In genomic region chr17:47805047-47805835, GRCm38 (mm10) we compare ENCODE assay signal across 15 mouse cellular contexts. TPM values are rescaled to one million over a fixed set of nuclear protein-coding genes. Genes with fewer than 3 reads are reported as not detected.
DNase-seq lines count a peak whose midpoint lies in the region; ATAC-seq and TF ChIP-seq lines count a peak whose summit lies in the region.
"Had no signal": no experiment of that assay in that cellular context is flagged by ENCODE, and none has a peak within 500 bp of the region (broad histone marks: within the 10 kb centered on the region; RNA-seq: fewer than 3 reads in every experiment).

No protein-coding gene starts in this region.

- no peak for TF ChIP-seq EP300 in lung, postnatal 0 days (IDR thresholded peaks at IDR 0.05)

- H3K9me3 ChIP-seq in intestine, embryonic 15.5 days = no peaks in the 10 kb centered on the region
- no peaks in the 10 kb centered on the region for H3K9me3 ChIP-seq in intestine, postnatal 0 days (ENCODE audit: control insufficient read depth)
- H3K9me3 ChIP-seq in lung, postnatal 0 days (ENCODE audit: low read length) = no peaks in the 10 kb centered on the region
- H3K9me3 ChIP-seq in embryonic facial prominence, embryonic 13.5 days = no peaks in the 10 kb centered on the region
- H3K9me3 ChIP-seq: heart, embryonic 15.5 days; hindbrain, embryonic 13.5 days; limb, embryonic 12.5 days had no signal

- TF ChIP-seq CTCF in intestine, postnatal 0 days (IDR thresholded peaks at IDR 0.05; ENCODE audit: low read depth) = no peak
- no peak for TF ChIP-seq CTCF in lung, postnatal 0 days (IDR thresholded peaks at IDR 0.05)

- H3K4me2 ChIP-seq in intestine, embryonic 15.5 days (replicated peaks) = no peak overlapping the region
- H3K4me2 ChIP-seq in intestine, postnatal 0 days (replicated peaks; ENCODE audit: low read depth) = no peak overlapping the region
- no peak overlapping the region for H3K4me2 ChIP-seq in lung, postnatal 0 days (replicated peaks; ENCODE audit: low read depth, low read length)
- no peak overlapping the region for H3K4me2 ChIP-seq in embryonic facial prominence, embryonic 13.5 days
- H3K4me2 ChIP-seq: heart, embryonic 15.5 days; hindbrain, embryonic 13.5 days; limb, embryonic 12.5 days had no signal

- no peaks in the 10 kb centered on the region for H3K27me3 ChIP-seq in intestine, embryonic 15.5 days (replicated peaks)
- no peaks in the 10 kb centered on the region for H3K27me3 ChIP-seq in intestine, postnatal 0 days (replicated peaks; ENCODE audit: control insufficient read depth, insufficient read depth, low read length)
- no peaks in the 10 kb centered on the region for H3K27me3 ChIP-seq in lung, postnatal 0 days (replicated peaks; ENCODE audit: insufficient read depth, low read length)
- H3K27me3 ChIP-seq in embryonic facial prominence, embryonic 13.5 days = no peaks in the 10 kb centered on the region
- H3K27me3 ChIP-seq: heart, embryonic 15.5 days; limb, embryonic 12.5 days had no signal

- DNase-seq in lung, postnatal 0 days (ENCODE audit: low spot score) = peak; percentile 41
- no peak for DNase-seq in lung, postnatal 25 days (ENCODE audit: low spot score)
- DNase-seq in gastrocnemius, postnatal 36 days = no peak
- no peak for DNase-seq in adrenal gland, adult 8-10 months
- DNase-seq: B cell, adult 2 months; cerebellum, adult 18-20 months; midbrain, embryonic 14.5 days; thymus, postnatal 4 days had no signal

- H3K4me1 ChIP-seq in intestine, embryonic 15.5 days (replicated peaks) = peaks cover 22% of the 10 kb centered on the region
- H3K4me1 ChIP-seq in intestine, postnatal 0 days (replicated peaks; ENCODE audit: control insufficient read depth, insufficient read depth, low read length) = no peaks in the 10 kb centered on the region
- H3K4me1 ChIP-seq in lung, postnatal 0 days (ENCODE audit: insufficient read depth, low read depth, low read length) = no peaks in the 10 kb centered on the region
- peaks cover 39% of the 10 kb centered on the region for H3K4me1 ChIP-seq in embryonic facial prominence, embryonic 13.5 days

- H3K36me3 ChIP-seq in intestine, embryonic 15.5 days = no peaks in the 10 kb centered on the region
- no peaks in the 10 kb centered on the region for H3K36me3 ChIP-seq in intestine, postnatal 0 days (ENCODE audit: control insufficient read depth, insufficient read depth)
- no peaks in the 10 kb centered on the region for H3K36me3 ChIP-seq in lung, postnatal 0 days (ENCODE audit: insufficient read depth, low read length)
- H3K36me3 ChIP-seq in embryonic facial prominence, embryonic 13.5 days = no peaks in the 10 kb centered on the region
- H3K36me3 ChIP-seq: heart, embryonic 15.5 days; hindbrain, embryonic 13.5 days; limb, embryonic 12.5 days had no signal

- H3K9ac ChIP-seq in intestine, embryonic 15.5 days = no peak overlapping the region
- H3K9ac ChIP-seq in intestine, postnatal 0 days (ENCODE audit: low read depth, low read length) = no peak overlapping the region
- H3K9ac ChIP-seq in lung, postnatal 0 days (replicated peaks; ENCODE audit: low read depth) = no peak overlapping the region
- no peak overlapping the region for H3K9ac ChIP-seq in embryonic facial prominence, embryonic 13.5 days
- H3K9ac ChIP-seq: heart, embryonic 15.5 days; hindbrain, embryonic 13.5 days; limb, embryonic 12.5 days had no signal

- no peak overlapping the region for H3K4me3 ChIP-seq in intestine, embryonic 15.5 days (replicated peaks)
- no peak overlapping the region for H3K4me3 ChIP-seq in intestine, postnatal 0 days (ENCODE audit: low read depth, low read length)
- H3K4me3 ChIP-seq in lung, postnatal 0 days (ENCODE audit: low read depth, low read length) = no peak overlapping the region
- no peak overlapping the region for H3K4me3 ChIP-seq in embryonic facial prominence, embryonic 13.5 days
- H3K4me3 ChIP-seq: heart, embryonic 15.5 days; hindbrain, embryonic 13.5 days; limb, embryonic 12.5 days had no signal

- intact Hi-C loops in gastrocnemius, postnatal 36 days (cut with DNase I) = no loop called here

- ATAC-seq in intestine, embryonic 15.5 days = 0 out of 2 replicates have a peak, but pooled peaks have one; percentile 21
- ATAC-seq in intestine, postnatal 0 days = no peak
- no peak for ATAC-seq in lung, postnatal 0 days
- ATAC-seq in embryonic facial prominence, embryonic 13.5 days (ENCODE audit: insufficient number of reproducible peaks, insufficient read depth, low FRiP score, low TSS enrichment, low read depth) = no peak
- ATAC-seq: activated CD4-positive, CD25-positive, alpha-beta regulatory T cell, adult 4 months had no signal

- H3K27ac ChIP-seq in intestine, embryonic 15.5 days = peak overlapping the region; percentile 11; the same call in 1 of the 2 replicates
- H3K27ac ChIP-seq in intestine, postnatal 0 days (ENCODE audit: low read depth, low read length) = no peak overlapping the region
- H3K27ac ChIP-seq in lung, postnatal 0 days (ENCODE audit: low read length) = no peak overlapping the region
- H3K27ac ChIP-seq in embryonic facial prominence, embryonic 13.5 days = peak overlapping the region; percentile 39
- H3K27ac ChIP-seq: heart, embryonic 15.5 days; hindbrain, embryonic 13.5 days; limb, embryonic 12.5 days had no signal

- 48% methylated on average over 13 of the region's 13 CpGs for WGBS in intestine, embryonic 15.5 days
- WGBS in intestine, postnatal 0 days = 40% methylated on average over 13 of the region's 13 CpGs
- whole genome bisulfite sequencing in lung, postnatal 0 days = 50% methylated on average over 13 of the region's 13 CpGs
- WGBS in embryonic facial prominence, embryonic 13.5 days = 30% methylated on average over 13 of the region's 13 CpGs

RNA-seq across cellular contexts. Expression of gene Mdfi, which starts 29.2 kb away (rescaled TPM):
- 8.3 and 9.5 TPM in 2 replicates for polyA plus RNA-seq in intestine, embryonic 15.5 days (2015; fragmentation: Nextera tagmentation; extraction: Ambion mirVana)
- polyA plus RNA-seq in intestine, postnatal 0 days (2015; fragmentation: Nextera tagmentation; extraction: Ambion mirVana) = 1.7 and 2.1 TPM in 2 replicates
- polyA plus RNA-seq in lung, postnatal 0 days (2015; fragmentation: Nextera tagmentation; extraction: Ambion mirVana) = 8.3 and 9.3 TPM in 2 replicates
- 28.9 and 35.9 TPM in 2 replicates for polyA plus RNA-seq in embryonic facial prominence, embryonic 13.5 days (2015; fragmentation: Nextera tagmentation; extraction: Ambion mirVana)
- total RNA-seq in gastrocnemius, postnatal 36 days (2021) = under 1 TPM; 0.36 to 0.96 TPM
- total RNA-seq in adrenal gland, adult 8-10 months (2022) = 1 to 10 TPM; 1.2 to 3.3 (median 1.6) TPM
- polyA plus RNA-seq: activated CD4-positive, CD25-positive, alpha-beta regulatory T cell, adult 4 months had no signal

Comparison
In these comparisons a context has a peak if more than half of its experiments do, and no peak if none do; other contexts are left out.
1. H3K27ac ChIP-seq: peak in intestine, embryonic 15.5 days (single experiment) and embryonic facial prominence, embryonic 13.5 days (single experiment); none in intestine, postnatal 0 days (single experiment) and lung, postnatal 0 days (single experiment).